Mouse (Mus musculus) heart, postnatal 25 days (tissue): Measurements from ENCODE around the gene Stkld1. TPM values are rescaled to one million over a fixed set of nuclear protein-coding genes. Genes with fewer than 3 reads are reported as not detected.

Experiments
- DNase-seq: peaks from one replicate; pipeline ENCODE4 v3.0.0; 2022; ENCODE audit warnings: low spot score
- intact Hi-C: fragments of 180-260 bp; cut with DNase I; formaldehyde crosslinking; loops from one replicate; pipeline ENCODE4 v1.15.1; 2025
- total RNA-seq, 2 experiments: library from RNA; stranded (reverse); gene quantifications; 2 replicates each; pipeline ENCODE4 v1.2.3; 2021

Gene Stkld1
- total RNA-seq, 2 experiments from 2014 or later: not detected

DNA sequence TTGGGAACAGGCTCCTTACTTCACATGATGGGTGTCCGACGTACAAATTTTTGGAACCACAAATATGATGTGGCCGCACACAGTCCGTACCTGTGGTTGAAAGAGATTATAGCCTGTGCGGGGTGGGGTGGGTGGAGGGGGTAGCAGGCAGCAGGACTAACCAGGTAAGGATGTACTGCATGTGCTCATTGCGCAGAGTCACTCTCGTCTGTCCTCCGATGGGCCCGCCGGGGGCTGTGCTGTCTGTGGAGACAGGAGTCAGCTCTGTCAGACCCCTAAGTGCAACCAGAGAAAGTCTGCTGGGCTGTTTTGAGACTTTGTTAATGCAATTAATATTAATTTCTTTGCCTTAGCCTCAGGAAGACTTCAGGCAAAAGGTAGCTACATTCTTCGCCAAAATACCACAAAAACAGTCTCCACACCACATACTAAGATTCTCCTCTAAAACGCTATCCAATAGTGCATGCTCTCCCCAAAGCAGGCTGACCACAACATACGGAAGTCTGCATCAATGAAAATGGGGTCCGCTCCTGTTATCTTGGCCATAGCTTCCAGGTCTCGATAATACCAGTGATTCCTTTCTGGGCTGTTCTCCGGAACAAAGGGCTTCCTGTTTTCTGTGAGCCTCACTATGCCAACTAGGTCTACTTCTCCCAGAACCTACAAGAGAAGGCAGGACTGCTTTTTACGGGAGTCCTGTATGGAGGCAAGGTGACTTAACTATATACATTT is 20.3 kb upstream of the Stkld1 start:
- no peak for DNase-seq

DNA sequence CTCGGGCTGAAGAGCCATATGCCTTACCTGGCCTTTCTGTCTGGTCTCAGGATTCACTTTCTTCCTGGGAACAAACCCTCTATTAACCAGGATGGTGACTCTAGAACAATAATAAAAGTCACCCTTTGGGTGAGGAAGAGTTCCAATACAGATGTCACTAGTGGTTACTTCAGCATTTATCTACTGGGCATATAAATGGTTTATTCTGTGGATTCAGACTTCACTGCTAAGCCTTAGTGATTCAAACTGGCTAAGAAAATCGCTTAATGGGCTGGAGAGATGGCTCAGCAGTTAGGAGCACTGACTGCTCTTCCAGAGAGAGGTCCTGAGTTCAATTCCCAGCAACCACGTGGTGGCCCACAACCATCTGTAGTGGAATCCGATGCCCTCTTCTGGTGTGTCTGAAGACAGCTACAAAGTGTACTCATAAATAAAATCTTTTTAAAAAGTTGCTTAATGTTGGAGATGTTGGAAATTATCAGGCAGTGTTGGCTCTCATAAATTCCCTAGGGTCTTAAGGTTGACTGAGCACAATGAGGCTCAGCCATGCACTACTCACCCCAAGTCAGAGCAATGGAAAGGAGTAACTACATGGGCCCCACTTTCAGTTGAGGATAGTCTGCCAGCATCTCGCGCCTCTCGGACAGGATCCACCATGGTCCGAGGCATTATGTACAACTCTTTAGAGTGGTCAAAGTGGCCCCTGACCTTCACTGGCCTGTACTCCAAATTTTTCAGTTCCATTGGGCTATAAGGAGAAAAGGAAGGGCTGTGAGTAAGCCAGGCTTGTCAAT is 19.5 kb upstream of the Stkld1 start:
- intact Hi-C loops: loop anchor here (5.0 kb wide), 1 partner anchor 93 kb away; the partner anchor contains the start of gene Cacfd1
- DNase-seq: no peak

More for the DNA sequence above, 20.3 kb upstream of the Stkld1 start:
- intact Hi-C loops: loop anchor here (5.0 kb wide), 1 partner anchor 94 kb away; the partner anchor contains the start of gene Cacfd1

DNA sequence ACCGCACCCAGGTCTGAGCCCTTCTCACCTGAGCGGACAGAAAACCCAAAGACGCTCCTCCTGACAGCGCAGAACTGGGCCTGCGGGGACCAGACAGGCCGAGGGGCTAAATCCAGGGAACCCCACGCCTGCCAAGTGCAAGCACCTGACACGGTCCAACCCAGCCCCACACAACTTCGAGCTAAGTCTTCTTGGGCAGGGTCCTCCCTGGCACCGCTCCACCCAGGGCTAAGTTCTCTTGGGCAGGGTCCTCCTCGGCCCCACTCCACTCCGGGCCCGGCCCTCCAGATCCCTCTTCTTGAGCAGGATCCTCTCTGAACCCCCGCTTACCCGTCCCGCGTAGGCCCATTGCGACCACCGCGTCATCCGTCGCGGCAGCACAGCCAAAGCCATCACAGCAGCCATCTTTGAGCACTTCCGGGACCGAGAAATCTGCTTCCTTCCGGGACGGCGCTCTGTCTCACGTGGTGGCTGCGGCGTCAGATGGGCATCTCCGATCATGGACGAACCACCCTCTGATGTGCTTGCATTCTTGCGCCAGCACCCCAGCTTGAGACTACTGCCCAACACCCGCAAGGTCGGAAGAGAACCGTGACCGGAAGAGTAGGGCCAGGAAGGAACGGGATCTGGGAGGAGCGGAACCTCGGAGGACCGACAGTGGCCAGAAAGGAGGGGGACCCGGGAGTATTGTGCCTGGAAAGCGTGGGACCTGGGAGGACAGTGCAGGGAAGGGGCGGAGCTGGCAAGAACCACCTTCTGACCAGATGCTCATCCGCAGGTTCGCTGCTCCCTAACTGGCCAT is 17.7 kb upstream of the Stkld1 start, which contains the start of the genes Surf2 and Surf1:
Gene Surf2 (plus strand): TSS at position 441 of the 802 bp plus-strand sequence.
Gene Surf1 (minus strand): TSS at position 604 of the 802 bp plus-strand sequence.
- intact Hi-C loops: loop anchor here (2.0 kb wide), 1 partner anchor 17 kb away; the partner anchor contains the start of gene Surf4
- peak; percentile 67 for DNase-seq

DNA sequence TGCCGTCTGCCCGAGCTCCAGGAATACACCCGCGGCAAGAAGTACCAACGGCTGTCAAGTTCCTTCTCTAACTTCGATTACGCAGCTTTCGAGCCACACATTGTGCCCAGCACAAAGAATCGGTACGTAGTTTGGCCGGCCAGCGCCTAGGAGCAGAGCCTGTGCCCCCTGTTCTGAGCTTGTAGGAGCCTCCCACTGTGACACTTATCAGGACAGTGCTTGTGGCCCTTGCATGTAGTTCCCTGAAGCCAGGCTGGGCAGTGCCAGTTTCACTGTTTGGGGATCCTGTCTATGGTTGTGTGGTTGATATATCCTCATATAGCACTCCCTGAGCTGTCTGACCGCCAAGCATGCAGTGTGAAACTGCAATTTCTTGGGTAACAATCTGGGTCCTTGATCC is 17.1 kb upstream of the Stkld1 start:
- intact Hi-C loops: loop anchor here (2.0 kb wide), 1 partner anchor 16 kb away; the partner anchor contains the start of gene Surf4
- no peak for DNase-seq

DNA sequence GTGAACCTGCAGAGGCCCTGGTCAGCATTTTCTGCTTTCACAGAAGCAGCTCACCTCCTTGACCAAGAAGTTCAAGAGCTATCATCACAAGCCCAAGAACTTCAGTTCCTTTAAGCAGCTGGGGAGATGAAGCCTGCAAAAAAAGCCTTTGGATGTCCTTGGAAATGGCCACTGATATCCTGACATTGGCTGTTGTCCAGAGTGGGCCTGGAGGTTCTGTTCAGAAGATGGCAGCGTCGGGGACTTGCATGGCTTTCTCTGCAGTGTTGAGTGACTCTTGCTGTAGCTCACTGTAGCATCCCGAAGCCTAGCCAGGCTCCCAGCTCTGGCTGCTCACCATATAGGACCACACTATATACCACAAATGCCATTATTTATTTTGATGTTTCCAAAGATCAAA is 14.2 kb upstream of the Stkld1 start:
- no peak for DNase-seq
- intact Hi-C loops: no loop called here

DNA sequence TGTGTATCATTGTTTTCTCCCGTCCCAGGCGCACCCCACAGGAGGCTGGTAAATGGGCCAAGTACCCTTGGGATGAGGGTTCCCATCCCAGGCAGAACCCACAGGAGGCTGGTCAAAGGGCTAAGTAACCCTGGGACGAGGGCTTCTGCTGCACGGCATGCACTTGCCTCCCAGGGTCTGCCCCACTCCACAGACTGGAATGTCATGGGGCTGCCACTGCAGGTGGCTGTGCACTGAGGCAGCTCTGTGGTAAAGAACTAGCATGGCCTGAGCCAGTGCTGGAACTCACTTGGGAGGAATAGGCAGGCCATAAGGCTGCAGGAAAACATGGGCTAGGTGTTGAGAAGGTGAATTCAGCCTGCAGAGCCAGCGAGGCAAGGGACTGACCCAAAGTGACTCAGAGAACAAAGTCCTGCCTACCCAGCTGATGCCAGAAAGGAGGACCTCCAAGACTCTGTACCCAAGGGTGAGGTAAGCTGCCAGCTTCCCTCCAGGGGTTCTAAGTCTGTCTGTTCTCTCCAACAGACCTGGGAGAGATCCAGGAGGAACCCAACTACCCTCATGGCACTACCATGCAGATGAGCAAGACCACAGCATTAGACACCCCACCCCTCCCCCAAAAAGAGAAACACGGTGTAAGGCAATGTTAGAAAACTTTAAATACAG is 13.5 kb upstream of the Stkld1 start:
- DNase-seq: no peak
- intact Hi-C loops: no loop called here

DNA sequence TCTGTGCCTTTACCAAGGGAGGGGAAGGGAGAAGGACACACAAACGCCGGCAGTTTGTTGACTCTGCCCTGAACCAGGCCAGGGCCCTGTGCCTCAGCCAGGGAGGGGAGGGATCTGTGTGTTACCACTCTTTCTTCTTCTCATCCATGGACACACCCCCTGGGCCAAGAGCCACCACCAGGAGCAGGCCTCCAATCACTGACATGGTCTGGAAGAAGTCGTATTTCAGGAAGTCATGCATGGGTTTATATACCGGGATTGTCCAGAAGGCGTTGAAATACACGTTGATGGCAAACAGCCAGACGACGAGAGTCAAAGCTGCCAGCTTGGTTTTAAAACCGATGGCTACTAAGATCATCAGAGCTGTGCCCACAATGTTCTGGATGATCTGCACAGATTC is 12.1 kb upstream of the Stkld1 start:
- DNase-seq: no peak
- intact Hi-C loops: no loop called here

DNA sequence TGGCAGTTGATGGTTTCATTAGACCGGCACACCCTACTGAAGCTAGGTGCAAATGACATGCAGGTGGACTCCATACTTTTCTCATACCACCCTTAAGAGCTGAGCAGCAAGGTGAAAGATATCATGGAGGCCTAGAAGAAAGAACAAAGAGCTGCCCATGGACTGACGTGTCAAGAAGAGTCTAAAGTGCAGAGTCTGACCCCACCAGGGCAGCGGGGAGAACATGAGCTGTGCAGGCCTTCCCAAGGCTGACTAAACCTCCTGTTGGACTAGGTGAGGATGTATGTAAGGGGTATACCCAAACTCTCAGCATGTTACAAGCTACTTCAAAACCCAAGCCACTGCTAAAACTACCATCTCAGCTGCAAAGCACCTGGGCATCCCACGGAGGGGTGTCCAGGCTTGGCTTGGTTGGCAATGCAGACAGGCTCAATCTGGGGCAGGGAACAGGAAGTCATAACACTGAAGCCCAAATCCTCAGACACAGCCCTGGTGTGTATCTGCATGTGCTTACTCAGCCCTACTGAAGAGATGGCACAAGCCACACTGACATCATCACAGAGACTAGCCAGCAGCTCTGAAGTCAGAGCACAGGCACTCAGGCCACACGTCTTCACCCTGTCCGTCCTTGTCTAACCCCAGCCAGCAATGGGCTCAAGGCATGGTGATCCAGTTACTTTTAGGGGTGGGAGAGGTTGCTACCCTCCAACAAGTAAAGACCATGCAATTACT is 5.9 kb upstream of the Stkld1 start:
- intact Hi-C loops: no loop called here
- no peak for DNase-seq

DNA sequence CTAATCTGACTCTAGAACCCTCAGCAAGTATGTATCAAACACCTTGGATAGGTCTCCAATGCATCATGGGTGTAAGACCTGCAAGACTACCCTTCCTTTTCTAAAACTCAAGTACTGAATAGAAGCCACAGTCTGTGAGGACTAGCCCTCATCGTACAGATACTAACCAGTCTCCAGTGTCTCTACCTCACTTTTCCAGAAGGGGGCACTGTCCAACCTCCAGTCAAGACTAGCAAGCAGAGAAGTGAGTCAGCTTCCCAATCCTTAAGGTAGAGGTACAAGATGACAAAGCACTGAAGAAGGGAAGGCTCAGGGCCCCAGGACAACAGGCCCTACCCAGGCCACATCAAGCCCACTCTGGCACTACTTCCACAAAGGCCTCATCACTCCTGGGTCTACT is 3.5 kb upstream of the Stkld1 start:
- intact Hi-C loops: loop anchor here (2.0 to 5.0 kb wide), 3 partner anchors 82 to 307 kb away; no protein-coding TSS in a partner anchor
- no peak for DNase-seq

DNA sequence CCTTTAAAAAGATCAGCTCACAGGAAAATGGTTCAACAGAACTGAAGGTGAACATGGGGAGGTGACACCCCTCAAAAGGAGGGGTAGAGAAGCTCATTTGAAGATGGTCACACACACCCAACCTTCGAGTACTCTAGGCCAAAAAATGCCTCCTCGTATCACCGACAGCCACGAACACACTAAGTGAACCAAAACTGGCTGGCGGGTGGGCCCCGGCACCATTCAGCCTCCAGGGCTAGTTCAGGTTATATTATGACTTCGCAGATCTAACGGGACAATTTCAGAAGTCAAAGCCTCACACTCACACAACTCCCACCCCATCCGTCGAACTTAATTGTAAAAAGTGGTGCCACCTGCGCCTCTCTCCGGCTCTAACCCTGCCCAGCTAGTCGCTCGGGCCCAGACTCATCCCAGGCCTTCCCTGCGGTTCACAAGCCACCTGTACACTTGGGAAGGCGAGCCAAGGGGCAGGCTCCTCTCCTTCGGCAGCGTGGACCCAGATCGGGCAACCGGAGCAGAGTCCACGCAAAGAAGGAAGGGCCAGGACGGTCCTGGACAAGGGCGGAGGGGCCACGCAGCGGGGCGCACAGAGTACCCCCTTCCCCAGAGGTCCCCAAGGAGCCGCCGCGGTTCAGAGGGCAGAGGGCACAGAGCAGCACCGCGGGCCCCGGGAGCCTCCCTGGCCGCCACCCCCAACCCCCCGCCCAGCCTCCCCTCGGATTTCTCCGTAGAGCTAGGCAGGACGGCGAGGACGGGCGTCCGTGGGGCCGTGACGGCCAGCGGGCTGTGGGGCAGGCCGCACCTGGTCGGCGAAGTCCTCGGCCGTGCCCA is 1.2 kb upstream of the Stkld1 start:
- DNase-seq: no peak
- intact Hi-C loops: loop anchor here (2.0 to 5.0 kb wide), 3 partner anchors 16 to 305 kb away; partner anchors contain the start of genes Surf1 and Surf2

DNA sequence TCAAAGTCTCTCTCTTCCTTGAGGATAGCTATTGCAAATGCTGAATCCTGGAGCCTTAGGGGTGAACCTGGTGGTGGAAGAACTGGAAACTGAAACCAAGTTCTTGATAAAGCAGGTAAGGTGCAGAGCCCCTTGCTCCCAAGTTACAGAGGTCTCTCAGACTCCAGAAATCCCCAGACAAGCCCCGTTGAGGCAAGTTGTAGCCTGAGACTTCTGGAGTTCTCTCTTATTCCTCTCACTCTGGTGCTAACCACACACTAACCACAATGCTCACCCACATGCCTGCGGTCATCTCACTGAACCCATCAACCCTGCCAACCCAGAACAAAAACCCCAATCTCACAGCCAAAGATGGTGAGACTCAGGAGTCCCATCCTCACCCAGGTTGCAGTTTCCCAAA is 1.4 kb downstream of the Stkld1 start:
- intact Hi-C loops: no loop called here
- no peak for DNase-seq

DNA sequence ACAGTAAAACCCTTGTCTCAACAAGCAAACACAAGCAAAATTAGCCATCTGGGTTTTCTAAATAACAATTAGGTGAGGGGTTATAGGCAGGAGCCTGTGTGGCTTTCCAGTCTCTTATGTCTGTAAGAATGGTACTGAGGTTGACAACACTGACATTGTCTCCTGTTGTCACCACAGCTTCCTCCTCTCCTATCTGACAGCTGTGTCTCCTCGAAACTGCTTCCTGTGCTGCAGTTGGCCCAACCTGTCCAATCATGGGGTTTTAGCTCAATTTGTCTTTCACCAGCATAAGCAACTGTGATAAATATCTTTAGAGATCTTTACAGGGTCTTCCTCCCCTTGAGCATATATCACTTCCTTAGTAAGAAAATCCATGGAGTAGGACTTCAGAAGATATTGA is 2.6 kb downstream of the Stkld1 start:
- intact Hi-C loops: loop anchor here (2.0 kb wide), 1 partner anchor 28 kb away; the partner anchor contains the start of gene Rexo4
- DNase-seq: no peak

DNA sequence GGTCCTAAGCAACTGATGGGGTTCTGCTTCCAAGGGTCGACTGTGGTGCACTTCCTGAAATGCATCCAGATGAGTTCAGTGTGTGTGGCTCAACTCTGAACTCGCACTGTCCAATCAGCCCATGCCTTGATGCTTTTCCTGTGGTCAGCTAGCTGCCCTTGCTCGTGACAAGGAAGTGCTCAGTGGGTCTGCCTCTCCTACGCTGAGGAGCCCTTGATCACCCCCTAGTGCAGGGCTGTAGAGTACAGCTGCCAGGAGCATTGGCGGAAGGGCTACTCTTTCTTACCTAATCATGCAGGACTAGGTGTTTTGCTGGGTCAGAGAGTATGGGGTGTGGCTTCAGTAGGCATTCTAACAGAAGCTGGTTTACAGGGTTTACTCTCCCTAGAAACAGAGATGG is 7.7 kb downstream of the Stkld1 start:
- DNase-seq: no peak
- intact Hi-C loops: no loop called here

DNA sequence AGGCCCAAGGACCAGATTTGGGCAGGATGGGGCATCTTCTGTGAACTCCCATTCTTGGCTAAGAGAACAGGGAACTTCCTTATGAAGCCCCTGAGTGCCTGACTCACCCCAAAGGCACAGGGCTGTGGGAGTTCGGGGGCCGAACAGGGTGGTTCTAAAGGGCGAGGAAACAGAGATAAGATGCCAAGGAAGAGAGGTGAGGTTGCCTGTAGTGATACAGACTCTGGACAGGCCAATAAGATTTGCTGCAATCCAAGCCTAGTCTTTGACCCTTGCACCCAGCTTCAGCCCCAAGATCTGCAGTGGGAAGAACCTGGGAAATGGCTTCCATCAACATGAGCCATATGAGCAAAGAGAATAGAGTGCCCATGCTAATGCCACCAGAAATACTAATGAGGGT is 9.4 kb downstream of the Stkld1 start:
- no peak for DNase-seq
- intact Hi-C loops: no loop called here

DNA sequence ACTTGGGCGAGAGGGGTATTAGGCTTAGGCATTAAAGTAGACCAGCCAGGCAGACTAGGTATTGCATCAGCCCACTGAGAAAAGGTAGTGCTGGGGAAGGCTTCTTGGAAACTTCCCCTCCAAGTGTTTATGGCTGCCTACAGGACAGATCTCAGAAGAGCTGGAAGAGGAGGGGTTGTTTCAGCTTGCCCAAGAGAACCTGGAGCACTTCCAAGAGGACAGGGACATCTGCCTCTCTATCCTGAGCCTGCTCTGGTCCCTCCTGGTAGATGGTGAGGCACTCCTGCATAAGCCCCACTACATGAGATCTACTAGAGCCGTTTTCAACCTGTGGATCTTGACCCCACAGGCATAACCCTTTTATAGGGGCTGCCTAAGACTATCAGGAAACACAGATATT is 16.6 kb downstream of the Stkld1 start:
- DNase-seq: no peak
- intact Hi-C loops: no loop called here

DNA sequence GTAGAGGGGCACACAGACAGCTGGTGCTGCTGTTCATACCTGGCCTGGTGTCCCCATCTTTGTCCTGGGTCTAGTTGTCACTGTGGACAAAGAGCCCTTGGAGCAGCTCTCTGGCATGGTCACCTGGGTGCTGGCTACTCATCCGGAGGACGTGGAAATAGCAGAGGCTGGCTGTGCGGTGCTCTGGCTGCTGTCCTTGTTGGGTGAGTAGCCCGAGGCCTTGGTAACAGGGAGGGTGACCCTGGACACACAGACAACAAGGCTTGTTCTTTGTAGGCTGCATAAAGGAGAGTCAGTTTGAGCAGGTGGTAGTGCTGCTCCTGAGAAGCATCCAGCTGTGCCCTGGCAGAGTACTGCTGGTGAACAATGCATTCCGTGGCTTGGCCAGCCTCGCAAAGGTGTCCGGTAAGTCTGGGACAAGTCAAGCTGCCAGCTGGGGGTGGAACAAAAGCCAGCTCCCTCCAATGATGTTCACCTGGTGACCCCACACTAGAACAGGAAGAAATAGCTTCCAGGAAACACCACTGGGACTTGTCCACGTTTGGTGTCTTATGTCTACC is 17.6 kb downstream of the Stkld1 start:
- intact Hi-C loops: no loop called here
- DNase-seq: no peak

DNA sequence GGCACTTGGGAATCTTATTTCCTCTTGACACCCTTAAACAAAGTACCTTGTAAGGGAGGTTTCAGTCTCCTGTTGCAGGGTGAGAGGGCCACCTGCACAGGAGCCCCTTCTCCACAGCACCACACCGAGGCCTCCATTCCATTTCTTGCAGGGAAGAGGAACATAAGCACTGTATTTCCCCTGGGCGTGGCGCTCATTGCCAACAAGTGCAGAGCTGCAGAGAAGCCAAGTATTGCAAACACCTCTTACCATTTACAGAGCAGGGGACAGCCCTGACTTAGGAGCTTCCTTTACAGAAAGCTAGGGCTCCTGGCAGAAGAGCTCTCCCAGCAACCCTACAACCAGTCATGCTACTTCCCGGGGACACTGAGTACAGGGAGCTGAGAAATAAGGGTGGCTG is 18.3 kb downstream of the Stkld1 start:
- no peak for DNase-seq
- intact Hi-C loops: no loop called here

DNA sequence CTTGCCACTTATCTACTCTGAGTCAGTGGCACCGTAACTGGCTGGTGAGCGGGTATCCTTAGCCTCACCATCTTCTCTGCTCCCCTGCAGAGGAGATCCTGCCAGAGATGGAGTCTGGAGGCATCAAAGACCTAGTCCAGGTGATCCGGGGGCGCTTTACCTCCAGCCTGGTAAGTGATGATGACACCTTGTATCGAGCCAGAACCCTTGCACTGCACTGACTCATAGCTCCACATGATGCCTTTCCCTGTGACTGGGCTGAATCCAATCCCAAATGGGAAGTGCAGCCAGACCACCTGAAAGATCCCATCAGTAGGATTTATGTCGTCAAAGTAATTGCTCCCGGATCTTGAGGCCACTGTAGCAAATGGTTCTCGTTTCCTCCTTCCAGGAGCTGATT is 19.0 kb downstream of the Stkld1 start:
- intact Hi-C loops: no loop called here
- no peak for DNase-seq
